Mouse (Mus musculus): ENCODE results near the gene Kcnq1.

Gene Kcnq1

DNA sequence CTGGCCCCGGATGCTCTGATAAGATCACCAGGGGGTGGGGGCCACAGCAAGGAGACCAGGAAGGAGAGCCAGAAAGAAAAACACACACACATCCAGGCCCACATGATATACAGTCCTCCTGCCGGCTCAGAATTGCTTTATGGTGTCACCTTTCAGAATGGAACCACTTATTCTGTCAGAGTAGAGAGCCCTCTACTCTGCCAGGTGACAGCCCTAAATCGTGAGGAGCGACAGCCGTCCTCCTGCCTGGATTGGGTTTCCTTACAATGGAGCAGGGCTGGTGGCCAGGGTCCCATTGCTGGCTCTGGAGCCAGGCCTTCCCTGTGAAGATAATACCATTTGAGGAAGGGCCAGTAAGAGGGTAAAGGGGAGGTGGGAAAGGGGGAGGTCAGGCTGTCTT is 212.3 kb downstream of the Kcnq1 start:
- DNase-seq (ENCODE audit: low read depth), result no peak

DNA sequence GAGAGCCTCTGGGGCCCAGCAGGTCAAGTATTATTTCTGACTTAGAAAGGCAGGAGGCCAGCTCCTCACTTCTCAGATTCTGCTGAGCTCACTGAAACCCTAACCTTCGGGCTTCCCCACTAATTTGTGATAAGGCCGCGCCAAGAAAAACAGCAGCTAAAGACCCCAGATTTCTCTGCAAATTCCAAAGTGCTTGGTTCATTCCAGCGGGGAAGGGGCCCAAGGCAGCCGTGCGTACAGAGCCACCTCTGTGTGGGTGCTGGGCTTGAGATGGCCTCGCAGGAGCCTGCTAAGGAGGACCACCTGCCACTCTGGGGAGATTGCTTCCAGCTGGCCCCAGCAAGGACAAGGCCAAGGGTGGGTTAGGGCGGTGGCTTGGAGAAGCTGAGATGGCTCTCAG is 214.2 kb downstream of the Kcnq1 start:
- DNase-seq (ENCODE audit: low read depth), result no peak

DNA sequence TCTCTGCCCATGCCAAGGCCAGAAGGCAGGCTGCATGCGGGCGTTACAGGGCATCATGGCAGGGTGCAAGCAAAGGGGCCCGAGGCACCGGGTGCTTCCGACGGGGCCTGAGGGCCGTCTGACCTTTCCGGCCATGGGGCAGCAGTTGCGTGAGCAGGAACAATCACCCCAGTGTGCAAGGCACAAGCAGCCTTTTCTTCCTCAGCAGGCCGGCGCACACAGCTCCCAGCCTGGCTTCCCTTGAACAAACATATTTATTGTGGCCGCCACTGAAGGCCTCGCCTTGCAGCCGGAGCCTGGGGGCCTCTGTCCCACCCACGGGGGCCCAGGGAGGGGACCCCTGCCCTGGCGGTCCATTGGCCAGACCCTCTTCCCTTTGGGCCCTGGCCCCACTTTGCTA is 218.9 kb downstream of the Kcnq1 start:
- no peak for DNase-seq (ENCODE audit: low read depth)

DNA sequence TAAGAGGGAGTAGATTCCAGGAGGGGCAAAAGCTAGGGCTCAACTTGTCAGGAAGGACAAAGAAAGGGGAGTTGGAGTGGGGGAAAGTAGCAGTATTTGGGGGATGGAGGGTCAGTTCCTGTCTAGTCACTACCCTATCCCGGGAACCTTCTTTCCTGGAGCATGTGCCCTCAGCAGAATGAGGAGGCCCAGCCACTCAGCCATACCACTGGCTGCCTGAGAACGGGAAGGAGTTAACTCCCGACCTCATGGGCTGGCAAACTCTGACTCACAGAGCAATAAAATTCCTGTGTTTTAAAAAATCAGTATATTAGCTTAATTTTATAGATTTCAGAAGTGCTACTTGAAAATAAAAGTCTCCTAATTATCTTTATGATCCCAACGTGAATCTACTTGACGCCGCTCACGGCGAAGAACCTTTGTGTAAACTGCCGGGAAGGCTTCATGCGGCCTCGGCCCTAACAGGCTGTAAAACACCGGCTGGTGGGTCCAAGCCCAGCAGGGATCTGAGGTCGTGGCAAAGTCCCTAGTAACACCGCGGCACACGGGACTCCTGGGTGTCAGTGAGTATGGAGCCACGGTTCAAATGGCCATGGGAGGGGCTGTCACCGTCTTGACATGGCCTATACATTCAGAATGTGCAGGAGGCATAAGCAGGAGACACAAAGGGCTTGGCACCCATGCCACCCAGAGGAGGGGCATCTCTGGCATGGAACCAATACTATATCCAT is 222.2 kb downstream of the Kcnq1 start:
- no peak for DNase-seq (ENCODE audit: low read depth)

DNA sequence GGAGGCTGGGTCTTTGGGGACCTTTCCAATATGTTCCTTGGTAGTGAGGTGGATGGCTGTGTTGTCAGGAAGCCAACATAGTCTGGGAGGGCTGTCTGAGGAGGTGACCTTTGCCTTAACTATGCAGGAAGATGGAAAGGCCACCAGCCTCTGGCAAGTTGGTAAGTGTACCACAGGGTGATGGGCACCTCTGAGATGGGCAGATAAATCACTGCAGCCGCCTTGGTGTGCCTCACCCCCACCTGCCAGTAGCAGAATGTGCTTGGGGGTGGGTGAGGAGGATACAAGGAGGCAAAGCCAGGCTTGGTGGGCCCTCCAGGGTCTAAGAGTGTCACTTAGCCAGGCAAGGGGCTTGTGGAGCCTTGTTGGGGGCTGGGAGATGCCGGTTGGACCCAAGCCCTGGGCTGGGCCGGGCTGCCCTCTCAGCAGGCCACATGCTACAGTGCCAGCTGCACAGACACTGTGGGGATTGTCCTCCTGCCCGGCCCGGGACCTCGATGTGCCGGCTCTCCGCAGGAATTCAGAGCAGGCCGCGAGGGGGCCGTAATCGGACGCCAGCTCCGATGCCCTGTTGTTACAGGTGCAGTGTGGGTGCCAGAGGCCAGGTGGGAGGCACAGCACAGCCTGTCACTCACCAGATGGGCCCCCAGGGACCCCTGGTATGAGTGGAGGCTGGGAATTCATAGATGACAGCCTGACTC is 223.1 kb downstream of the Kcnq1 start:
- DNase-seq (ENCODE audit: low read depth), result no peak

DNA sequence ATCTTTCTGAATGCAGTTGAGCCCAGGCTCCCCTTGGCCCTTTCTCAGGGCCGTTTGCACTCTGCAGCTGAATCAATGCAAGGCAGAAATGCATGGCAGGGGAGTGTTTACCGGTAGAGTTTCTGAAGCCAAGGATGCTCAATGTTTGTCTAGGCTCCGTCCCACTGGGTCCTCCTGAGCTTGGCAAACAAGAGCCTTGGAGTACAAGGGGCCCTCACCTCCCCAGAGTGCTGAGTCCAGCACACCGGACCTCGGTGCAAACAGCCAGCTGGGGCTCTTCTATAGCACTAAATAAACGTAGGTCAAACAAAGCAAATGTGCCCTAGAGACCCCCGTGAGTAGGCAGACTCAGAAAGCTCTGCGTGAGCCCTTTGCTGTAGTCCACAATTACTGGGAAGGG is 226.9 kb downstream of the Kcnq1 start:
- DNase-seq (ENCODE audit: low read depth), result no peak

DNA sequence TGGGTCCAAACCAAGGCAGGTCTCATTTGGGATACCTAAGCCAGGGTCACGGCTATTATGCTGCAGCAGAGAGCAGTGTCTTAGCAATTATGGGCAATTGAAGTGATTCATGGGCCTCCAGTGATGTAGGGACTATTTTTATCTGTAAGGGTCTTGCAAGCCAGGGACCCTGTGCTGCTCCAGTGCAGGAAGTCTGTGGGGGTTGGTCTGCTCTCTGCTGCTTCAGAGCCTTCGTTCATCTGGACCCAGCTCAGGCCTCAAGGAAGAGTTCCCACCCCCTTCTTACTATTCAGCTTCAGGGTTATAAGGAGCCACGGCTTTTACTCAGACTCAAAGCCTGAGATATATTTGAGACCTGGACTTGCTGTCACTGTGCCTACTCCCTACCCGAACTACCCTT is 227.4 kb downstream of the Kcnq1 start:
- DNase-seq (ENCODE audit: low read depth), result no peak

DNA sequence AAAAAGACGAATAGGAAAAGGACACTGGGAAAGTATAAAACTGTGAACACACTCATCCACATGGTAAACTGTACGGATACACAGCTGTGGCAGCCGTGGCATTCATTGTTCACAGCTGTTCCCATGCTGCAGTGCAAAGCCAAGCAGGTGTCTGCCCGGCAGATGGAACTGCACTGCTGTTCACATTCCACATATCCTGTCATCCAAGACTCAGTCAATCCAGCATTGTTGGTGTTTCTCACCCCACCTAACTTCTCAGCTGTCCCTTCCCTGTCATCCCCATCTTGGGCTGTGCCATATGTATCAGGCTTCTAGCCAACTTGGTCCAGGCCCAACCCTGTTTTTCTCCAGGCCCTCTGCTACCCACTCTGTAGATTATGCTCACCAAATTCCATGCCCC is 232.5 kb downstream of the Kcnq1 start:
- no peak for DNase-seq (ENCODE audit: low read depth)

DNA sequence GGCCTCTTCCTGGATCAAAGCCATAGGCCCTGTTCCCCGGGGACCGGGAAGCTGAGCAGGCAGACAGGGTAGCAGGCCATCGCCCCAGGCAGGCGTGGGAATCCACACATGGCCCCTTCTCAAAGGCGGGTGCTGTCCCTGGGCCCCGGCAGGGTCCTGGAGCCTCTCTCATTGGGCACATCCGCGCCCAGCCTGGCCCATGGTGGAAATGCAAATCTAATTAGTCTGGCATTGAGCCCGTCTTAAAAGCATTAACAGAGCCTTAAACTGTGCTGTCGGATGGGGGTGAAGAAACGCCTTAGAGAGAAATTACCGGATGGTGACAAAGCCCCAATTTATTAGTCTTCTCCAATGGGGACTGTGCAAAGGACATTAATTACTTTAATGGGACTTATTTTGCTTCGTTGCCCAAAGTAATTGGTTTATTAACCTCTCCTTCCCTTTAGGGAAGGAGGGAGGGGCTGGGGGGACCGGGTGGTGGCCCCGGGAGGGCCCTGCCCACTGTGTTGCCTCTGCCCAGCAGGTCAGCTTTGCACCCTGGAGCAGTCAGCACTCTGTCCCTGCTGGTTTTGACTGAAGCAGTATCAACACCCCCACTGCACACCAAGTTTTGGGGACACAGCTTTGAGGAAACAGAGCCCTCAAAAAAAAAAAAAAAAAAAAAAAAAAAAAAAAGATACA is 234.6 kb downstream of the Kcnq1 start:
- no peak for DNase-seq (ENCODE audit: low read depth)

DNA sequence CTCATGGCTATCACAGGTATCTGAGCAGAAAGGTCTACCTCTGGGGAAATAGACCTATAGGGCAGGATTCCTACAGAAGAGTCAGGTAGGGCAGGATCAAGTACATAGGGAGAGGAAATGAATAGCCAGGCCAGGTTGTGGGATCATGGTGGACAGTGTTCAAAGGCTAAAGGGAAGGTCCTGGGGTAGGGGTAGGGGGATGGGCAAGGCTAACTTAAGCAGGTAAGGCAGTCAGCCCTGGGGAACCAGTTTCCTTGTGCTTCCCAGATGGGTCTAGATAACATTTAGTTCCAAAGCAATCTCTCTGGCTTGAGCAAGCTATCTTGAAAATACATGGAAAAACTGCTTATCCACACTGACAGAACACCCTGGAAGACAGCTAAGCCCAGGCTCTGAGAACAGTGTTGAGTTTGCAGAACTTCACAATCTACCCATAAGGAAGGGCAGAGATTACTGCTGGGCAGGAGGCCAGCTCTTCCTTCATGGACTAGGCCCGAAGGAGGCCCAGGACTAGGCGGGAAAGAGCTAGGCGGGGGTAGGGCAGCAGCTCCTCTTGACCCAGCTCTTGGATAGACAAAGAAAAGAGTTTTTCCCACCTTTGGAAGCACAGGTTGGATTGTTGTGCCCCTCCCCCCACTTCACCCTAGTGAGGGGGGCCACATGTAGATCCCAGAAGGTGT is 235.3 kb downstream of the Kcnq1 start:
- no peak for DNase-seq (ENCODE audit: low read depth)

DNA sequence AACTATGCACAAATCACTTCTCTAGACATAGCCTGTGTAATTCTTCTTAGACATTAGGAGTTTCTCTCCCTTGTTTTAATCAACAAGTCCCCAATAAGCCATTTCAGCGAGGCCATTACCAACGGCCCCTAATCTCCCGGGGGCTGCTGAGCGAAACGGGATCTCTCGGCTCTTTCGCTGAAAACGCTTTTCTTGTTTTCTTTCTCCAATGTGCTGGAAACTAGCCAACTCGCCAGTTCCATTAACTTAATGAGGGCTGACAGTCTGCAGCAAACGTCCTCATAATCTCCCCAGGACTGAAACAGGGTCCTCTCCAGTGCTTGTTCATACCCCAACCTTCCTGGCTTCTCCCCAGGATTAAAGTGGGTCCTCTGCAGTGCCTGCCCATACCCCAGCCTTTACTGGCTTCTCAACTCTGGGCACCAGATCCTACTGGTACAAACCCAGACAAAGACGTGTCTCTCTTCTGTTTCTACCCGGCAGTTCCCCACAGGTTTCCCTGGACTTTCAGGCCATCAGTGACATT is 237.7 kb downstream of the Kcnq1 start:
- DNase-seq (ENCODE audit: low read depth), result no peak

DNA sequence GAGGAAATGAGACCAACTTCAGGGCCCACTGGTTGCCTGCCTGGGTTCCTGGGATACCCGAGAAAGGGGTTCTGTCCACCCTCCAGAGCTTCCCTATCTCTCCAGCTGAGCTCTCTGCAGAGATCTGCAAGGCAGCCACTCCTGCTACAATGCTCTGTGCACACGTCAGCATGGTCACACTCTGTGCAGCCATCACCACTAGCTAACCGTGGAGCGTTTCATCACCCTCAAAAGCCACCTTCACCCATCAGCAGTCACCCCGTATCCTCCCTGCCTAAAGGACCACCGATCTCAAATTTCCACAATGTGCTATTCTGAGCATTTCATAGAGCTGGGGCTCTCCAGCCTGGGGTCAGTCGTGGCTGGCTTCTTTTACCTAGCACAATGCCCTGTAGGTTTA is 243.1 kb downstream of the Kcnq1 start:
- no peak for DNase-seq (ENCODE audit: low read depth)

DNA sequence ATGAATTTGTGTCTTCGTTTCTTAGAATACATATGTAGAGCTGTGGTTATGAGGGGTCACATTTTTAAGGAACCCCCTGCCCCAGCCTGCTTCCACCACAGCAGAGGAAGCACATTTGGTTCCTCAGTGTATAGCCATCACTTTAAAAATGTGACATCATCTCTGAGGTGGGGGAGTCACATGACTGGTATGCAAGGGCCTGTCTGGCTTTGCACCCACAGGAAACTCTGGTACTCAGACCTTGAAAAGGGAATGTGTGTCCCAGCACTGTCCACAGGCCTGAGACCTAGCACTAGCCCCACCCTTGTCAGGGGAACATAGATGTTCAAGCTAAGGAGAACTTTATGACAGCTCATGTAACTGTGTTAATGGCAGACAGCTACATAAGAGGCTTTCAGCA is 243.7 kb downstream of the Kcnq1 start:
- no peak for DNase-seq (ENCODE audit: low read depth)

DNA sequence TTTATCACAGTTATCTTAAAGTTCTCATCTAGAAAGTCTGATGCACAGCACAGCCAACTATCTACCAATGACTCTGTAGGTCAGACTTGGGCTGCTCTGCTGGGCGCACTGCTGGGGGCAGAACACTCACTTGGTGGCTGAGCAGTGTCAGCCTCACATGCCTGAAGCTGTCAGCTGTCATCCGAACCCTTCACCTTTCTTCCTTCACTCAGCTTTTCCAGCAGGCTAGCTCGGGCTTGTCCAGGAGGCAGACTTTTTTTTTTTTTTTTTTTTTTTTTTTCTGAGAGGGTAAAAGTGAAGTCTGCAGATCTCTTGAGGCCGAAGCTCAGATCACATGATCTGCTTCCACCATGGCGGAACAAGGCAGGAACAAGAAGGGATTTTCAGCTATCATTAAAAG is 249.7 kb downstream of the Kcnq1 start:
- DNase-seq (ENCODE audit: low read depth), result no peak

DNA sequence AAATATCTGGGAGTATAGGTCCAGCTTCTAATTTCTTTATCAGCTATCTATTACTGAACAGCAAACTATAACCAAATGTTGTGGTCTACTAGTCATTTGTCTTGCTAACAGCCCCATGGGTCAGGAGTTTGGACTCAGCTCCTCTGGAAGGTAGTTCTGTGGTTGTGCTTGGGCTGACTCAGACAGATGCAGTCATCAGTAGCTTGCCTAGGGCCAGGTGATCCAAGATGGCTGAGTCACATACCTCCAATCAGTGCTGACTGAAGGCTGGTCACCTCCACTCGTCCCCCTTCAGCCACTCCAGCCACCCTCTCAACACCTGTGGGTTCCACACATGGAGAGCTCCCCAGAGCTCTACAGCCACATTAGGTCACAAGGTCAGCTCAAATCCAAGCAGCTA is 250.9 kb downstream of the Kcnq1 start:
- DNase-seq (ENCODE audit: low read depth), result no peak

DNA sequence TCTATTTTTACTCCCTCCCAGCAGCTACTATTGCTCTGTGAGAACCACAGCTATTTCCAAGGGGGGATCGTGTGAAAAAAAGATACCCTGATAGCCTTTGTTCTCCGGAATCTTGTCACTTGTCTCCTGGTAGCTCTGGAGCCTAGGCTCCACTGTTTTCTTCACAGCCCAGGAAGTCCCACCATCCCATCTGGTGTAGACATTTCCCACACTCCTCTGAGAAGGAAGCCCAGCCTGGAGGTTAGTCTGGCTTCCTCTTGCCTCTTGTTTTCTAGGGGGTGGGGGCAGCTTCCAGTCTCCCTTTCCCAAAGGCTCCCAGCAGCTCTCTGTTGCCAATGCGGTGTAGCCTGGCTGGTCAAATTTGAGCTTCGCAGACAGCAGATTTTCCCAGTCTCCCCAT is 251.7 kb downstream of the Kcnq1 start:
- no peak for DNase-seq (ENCODE audit: low read depth)

DNA sequence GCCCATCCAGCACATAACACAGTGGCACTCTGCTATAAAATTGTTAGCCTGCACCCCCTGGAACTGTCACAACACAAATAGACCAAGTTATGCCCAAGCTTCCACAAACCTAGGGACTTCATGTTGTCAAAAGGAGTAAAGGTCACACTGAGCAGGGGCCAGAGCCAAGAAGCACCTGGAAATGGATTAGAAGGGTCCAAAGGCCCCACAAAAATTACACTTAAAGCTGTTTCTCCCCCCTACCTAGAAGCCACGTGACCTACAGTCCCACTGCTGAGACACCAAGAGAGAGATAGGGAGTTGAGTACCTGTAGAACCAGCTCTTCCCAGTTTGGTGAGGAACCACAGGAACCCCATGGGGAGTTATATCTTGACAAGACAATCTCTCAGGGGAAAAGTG is 253.6 kb downstream of the Kcnq1 start:
- no peak for DNase-seq (ENCODE audit: low read depth)

DNA sequence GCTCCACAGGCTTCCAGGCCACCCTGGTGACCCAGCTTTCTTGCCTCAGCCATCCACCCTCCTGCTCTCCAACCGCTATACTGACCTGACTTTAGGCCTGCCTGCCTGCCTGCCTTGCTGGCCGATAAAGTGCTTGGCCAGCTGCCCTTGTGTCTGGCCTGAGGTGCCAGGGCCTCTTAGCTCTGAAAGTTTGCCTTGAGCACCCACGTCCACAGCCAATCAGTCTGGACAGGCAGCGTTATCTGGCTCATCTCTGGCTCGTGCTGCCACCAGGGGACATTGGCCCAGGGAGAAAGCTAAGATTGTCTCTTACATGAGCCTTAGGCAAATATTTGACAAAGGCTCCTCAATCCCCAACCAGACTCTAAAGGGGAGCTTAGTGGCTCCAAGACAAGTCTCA is 254.6 kb downstream of the Kcnq1 start:
- DNase-seq (ENCODE audit: low read depth), result no peak

DNA sequence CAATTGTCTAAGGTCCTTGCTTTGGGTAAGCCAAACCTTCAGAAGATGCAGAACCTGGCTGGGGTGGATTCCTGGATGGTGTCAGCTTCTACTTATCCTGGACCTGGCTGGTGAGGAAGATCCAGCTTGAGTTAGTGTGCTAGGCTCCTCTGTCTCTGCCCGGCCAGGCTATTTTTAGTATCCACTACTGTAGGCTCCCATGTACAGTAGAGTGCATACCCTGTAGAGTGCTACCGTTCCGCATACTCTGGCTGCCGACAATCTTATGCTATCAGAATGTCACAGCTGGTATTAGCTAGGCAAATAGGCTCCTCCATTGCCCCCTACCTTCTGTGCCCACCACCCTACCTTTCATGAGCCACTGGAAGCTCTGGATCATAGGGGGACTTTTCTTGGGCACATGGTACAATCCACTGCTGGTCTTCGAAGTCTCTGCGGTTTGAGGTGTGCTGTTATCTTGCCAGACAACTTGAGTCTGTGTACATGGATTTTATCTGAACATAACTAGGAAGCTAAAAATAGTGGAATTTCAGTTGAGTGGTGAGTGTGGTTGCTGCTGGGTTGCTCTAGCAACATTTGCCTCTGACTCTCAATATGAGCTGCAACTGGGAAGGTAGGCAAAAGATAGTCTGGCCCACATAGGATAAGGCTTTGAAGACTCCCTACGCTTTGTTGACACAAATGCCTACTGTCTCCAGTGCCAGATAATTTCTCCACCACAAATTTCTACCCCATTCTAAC is 258.1 kb downstream of the Kcnq1 start:
- no peak for DNase-seq (ENCODE audit: low read depth)

DNA sequence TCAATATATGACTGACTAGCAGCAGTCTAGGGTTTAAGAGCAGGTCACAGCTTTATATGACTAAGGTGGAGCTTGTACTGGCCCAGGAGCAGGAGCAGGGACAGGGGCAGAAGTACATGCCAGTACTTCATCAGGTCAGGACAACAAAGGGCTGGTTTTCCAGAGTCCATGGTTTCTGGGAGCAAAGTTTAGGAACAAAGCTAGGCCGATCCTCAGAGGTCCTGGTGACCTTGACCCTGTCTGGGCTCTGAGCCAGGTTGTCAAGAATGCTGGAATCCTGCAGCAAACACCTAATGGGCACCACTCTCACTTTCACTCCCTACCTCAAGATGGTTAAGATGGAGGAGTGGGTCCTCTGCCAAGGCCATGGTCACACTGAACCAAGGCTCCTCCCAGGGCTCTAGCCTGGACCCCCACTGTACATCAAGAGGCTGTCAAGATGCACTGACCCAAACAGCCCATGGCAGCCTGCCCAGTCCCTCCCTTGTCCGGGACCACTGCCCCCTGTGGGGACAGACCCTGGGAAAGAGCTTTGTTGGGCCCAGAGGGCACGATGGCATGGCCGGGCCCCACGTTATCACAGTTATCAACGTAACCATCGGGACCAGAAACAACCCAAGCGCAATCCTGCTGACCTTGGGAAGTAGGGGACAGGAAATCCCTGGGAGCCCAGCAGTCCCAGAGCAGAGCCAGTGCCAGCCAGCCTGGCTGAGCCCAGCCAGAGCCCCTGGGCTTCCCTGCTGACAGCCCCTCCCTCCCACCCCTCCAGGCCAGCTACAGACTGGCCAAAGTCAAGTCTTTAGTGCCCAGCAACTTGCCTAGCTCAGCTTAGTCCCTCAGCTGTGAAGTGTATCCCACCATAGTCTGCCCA is 259.0 kb downstream of the Kcnq1 start:
- DNase-seq (ENCODE audit: low read depth), result no peak
